In the genomic region with DNA sequence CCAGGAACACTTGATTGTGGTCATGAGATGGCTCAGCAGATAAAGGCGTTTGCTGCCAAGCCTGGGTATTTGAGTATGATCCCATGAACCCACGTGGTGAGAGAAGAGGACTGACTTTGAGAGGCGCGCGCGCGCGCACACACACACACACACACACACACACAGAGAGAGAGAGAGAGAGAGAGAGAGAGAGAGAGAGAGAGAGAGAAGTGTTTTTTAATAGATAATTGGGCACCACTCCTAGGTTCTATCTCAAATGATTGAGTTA, we compare ENCODE assay signal across 8 mouse cellular contexts. TPM values are rescaled to one million over a fixed set of nuclear protein-coding genes. Genes with fewer than 3 reads are reported as not detected.
DNase-seq lines count a peak whose midpoint lies in the region; ATAC-seq and TF ChIP-seq lines count a peak whose summit lies in the region.
"Not testable (repeated sequence)": the region's sequence is repeated elsewhere in the genome, so short reads cannot be mapped to it uniquely, and the experiment has no call there.
"Had no signal": no experiment of that assay in that cellular context is flagged by ENCODE, and none has a peak within 500 bp of the region (broad histone marks: within the 10 kb centered on the region; RNA-seq: fewer than 3 reads in every experiment).

No protein-coding gene starts in this region.

- WGBS in embryonic facial prominence, embryonic 12.5 days, result 2% methylated on average over 8 of the region's 8 CpGs
- 1% methylated on average over 8 of the region's 8 CpGs for WGBS in hindbrain, embryonic 14.5 days
- 3% methylated on average over 8 of the region's 8 CpGs for WGBS in limb, embryonic 15.5 days
- 1% methylated on average over 8 of the region's 8 CpGs for WGBS in lung, postnatal 0 days
- 0% methylated on average over 8 of the region's 8 CpGs for WGBS in midbrain, postnatal 0 days

- H3K9ac ChIP-seq in embryonic facial prominence, embryonic 12.5 days; hindbrain, embryonic 14.5 days; limb, embryonic 15.5 days; lung, postnatal 0 days (replicated peaks; ENCODE audit: low read depth); midbrain, postnatal 0 days (replicated peaks; ENCODE audit: low read length, poor library complexity, severe bottlenecking): not testable (repeated sequence)

- H3K27me3 ChIP-seq in embryonic facial prominence, embryonic 12.5 days, result peaks cover 57% of the 10 kb centered on the region
- H3K27me3 ChIP-seq in hindbrain, embryonic 14.5 days (ENCODE audit: control insufficient read depth, insufficient read depth, low read length), result peaks cover 64% of the 10 kb centered on the region
- H3K27me3 ChIP-seq in limb, embryonic 15.5 days, result peaks cover 44% of the 10 kb centered on the region
- H3K27me3 ChIP-seq in lung, postnatal 0 days (replicated peaks; ENCODE audit: insufficient read depth, low read length), result peaks cover 13% of the 10 kb centered on the region; the same call in 1 of the 2 replicates
- H3K27me3 ChIP-seq in midbrain, postnatal 0 days (ENCODE audit: insufficient read depth, low read length), result peaks cover 40% of the 10 kb centered on the region

- peak; percentile 91 for DNase-seq in heart, adult 11 months
- DNase-seq in hindbrain, embryonic 14.5 days (ENCODE audit: low spot score), result not testable (repeated sequence)
- DNase-seq in kidney, postnatal 14 days, result peak; percentile 55
- DNase-seq in lung, postnatal 0 days (ENCODE audit: low spot score), result peak; percentile 55
- DNase-seq in midbrain, postnatal 0 days (ENCODE audit: low spot score), result peak; percentile 54

- not testable (repeated sequence) for H3K36me3 ChIP-seq in embryonic facial prominence, embryonic 12.5 days; hindbrain, embryonic 14.5 days (replicated peaks; ENCODE audit: control insufficient read depth, insufficient read depth); limb, embryonic 15.5 days; lung, postnatal 0 days (ENCODE audit: insufficient read depth, low read length); midbrain, postnatal 0 days (ENCODE audit: insufficient read depth, low read length)

- H3K4me2 ChIP-seq in embryonic facial prominence, embryonic 12.5 days (replicated peaks), result peak overlapping the region; percentile 95
- H3K4me2 ChIP-seq in hindbrain, embryonic 14.5 days (replicated peaks), result peak overlapping the region; percentile 97
- H3K4me2 ChIP-seq in limb, embryonic 15.5 days, result peak overlapping the region; percentile 96
- peak overlapping the region; percentile 86 for H3K4me2 ChIP-seq in lung, postnatal 0 days (replicated peaks; ENCODE audit: low read depth, low read length)
- peak overlapping the region; percentile 84 for H3K4me2 ChIP-seq in midbrain, postnatal 0 days (ENCODE audit: low read depth, low read length, poor library complexity, severe bottlenecking)

- not testable (repeated sequence) for H3K9me3 ChIP-seq in embryonic facial prominence, embryonic 12.5 days; hindbrain, embryonic 14.5 days (ENCODE audit: control insufficient read depth, low read length); limb, embryonic 15.5 days; lung, postnatal 0 days (ENCODE audit: low read length); midbrain, postnatal 0 days (ENCODE audit: low read length)

- ATAC-seq in embryonic facial prominence, embryonic 12.5 days (ENCODE audit: insufficient number of reproducible peaks, insufficient read depth, low FRiP score, low TSS enrichment); limb, embryonic 15.5 days (ENCODE audit: insufficient number of reproducible peaks, low FRiP score, low TSS enrichment, low read depth); midbrain, postnatal 0 days (ENCODE audit: low FRiP score): not testable (repeated sequence)
- ATAC-seq in hindbrain, embryonic 14.5 days (ENCODE audit: low FRiP score), result 0 out of 2 replicates have a peak, but pooled peaks have one; percentile 5
- peak; percentile 39 for ATAC-seq in lung, postnatal 0 days

- TF ChIP-seq CTCF in lung, postnatal 0 days (IDR thresholded peaks at IDR 0.05); midbrain, postnatal 0 days (IDR thresholded peaks at IDR 0.05): not testable (repeated sequence)

- peak overlapping the region; percentile 60; the same call in 1 of the 2 replicates for H3K4me3 ChIP-seq in embryonic facial prominence, embryonic 12.5 days
- peak overlapping the region; percentile 62 for H3K4me3 ChIP-seq in hindbrain, embryonic 14.5 days (replicated peaks; ENCODE audit: low read length)
- peak overlapping the region; percentile 73 for H3K4me3 ChIP-seq in limb, embryonic 15.5 days
- peak overlapping the region; percentile 67 for H3K4me3 ChIP-seq in lung, postnatal 0 days (ENCODE audit: low read depth, low read length)
- peak overlapping the region; percentile 56; the same call in 1 of the 2 replicates for H3K4me3 ChIP-seq in midbrain, postnatal 0 days (ENCODE audit: low read depth, low read length)

- not testable (repeated sequence) for TF ChIP-seq EP300 in lung, postnatal 0 days (IDR thresholded peaks at IDR 0.05)

- H3K4me1 ChIP-seq in embryonic facial prominence, embryonic 12.5 days, result peaks cover 14% of the 10 kb centered on the region
- peaks cover 14% of the 10 kb centered on the region for H3K4me1 ChIP-seq in hindbrain, embryonic 14.5 days (replicated peaks; ENCODE audit: control insufficient read depth, insufficient read depth, low read length)
- H3K4me1 ChIP-seq in limb, embryonic 15.5 days, result peaks cover 24% of the 10 kb centered on the region
- H3K4me1 ChIP-seq in lung, postnatal 0 days (ENCODE audit: insufficient read depth, low read depth, low read length), result not testable (repeated sequence)
- peaks cover 14% of the 10 kb centered on the region for H3K4me1 ChIP-seq in midbrain, postnatal 0 days (ENCODE audit: insufficient read depth, low read length)

- not testable (repeated sequence) for H3K27ac ChIP-seq in embryonic facial prominence, embryonic 12.5 days; hindbrain, embryonic 14.5 days; limb, embryonic 15.5 days; lung, postnatal 0 days (ENCODE audit: low read length); midbrain, postnatal 0 days (ENCODE audit: low read depth, low read length)

RNA-seq across cellular contexts. Expression of gene Stox2, which starts 32.0 kb away (rescaled TPM):
- 23.9 and 25.8 TPM in 2 replicates for polyA plus RNA-seq in embryonic facial prominence, embryonic 12.5 days (2016; fragmentation: Nextera tagmentation; extraction: Ambion mirVana)
- polyA plus RNA-seq in hindbrain, embryonic 14.5 days (2014; fragmentation: Nextera tagmentation; extraction: Ambion mirVana), result 39.9 and 46.5 TPM in 2 replicates
- 11.5 and 14.4 TPM in 2 replicates for polyA plus RNA-seq in limb, embryonic 15.5 days (2015; fragmentation: Nextera tagmentation; extraction: Ambion mirVana)
- polyA plus RNA-seq in lung, postnatal 0 days (2015; fragmentation: Nextera tagmentation; extraction: Ambion mirVana), result 5.8 and 7.4 TPM in 2 replicates
- 123 and 125 TPM in 2 replicates for total RNA-seq in midbrain, postnatal 0 days (2014; rRNA removed)
- 35.7 and 42.8 TPM in 2 replicates for polyA plus RNA-seq in midbrain, postnatal 0 days (2015; fragmentation: Nextera tagmentation; extraction: Ambion mirVana)
- polyA plus RNA-seq: activated CD4-positive, CD25-positive, alpha-beta regulatory T cell, adult 4 months had no signal
